Mouse (Mus musculus): Measurements from ENCODE around the gene Mrpl38. TPM values are rescaled to one million over a fixed set of nuclear protein-coding genes. Genes with fewer than 3 reads are reported as not detected.
"Not testable (repeated sequence)": the region's sequence is repeated elsewhere in the genome, so short reads cannot be mapped to it uniquely, and the experiment has no call there.

Mrpl38 gene
- polyA plus RNA-seq, 1 experiment from 2014 or later, result 48.8 TPM

GRCm38 (mm10) chr11:116127986-116128385 is 10.7 kb downstream of the Mrpl38 start:
- peaks cover 44% of the 10 kb centered on the region for H3K4me1 ChIP-seq (replicated peaks)
- no peak overlapping the region for H3K4me3 ChIP-seq (replicated peaks)
- 72% methylated on average over 9 of the region's 9 CpGs for WGBS (ENCODE audit: insufficient replicate concordance)
- no peak overlapping the region for H3K9ac ChIP-seq
- H3K9me3 ChIP-seq (replicated peaks), result no peaks in the 10 kb centered on the region
- ATAC-seq (ENCODE audit: insufficient read depth), result no peak
- H3K27ac ChIP-seq (replicated peaks), result no peak overlapping the region
- no peak overlapping the region for H3K4me2 ChIP-seq
- H3K27me3 ChIP-seq, result no peaks in the 10 kb centered on the region
- H3K36me3 ChIP-seq (replicated peaks), result peaks cover 29% of the 10 kb centered on the region

GRCm38 (mm10) chr11:116127156-116127980 is 11.3 kb downstream of the Mrpl38 start, which contains the start of gene Trim47:
Gene Trim47 (minus strand): TSS chr11:116127210.
- H3K27me3 ChIP-seq, result no peaks in the 10 kb centered on the region
- ATAC-seq (ENCODE audit: insufficient read depth), result no peak
- H3K27ac ChIP-seq (replicated peaks), result no peak within 1 kb of the TSS
- no peak within 1 kb of the TSS for H3K4me3 ChIP-seq (replicated peaks)
- peaks cover 28% of the 10 kb centered on the region for H3K36me3 ChIP-seq (replicated peaks)
- no peak within 1 kb of the TSS for H3K9ac ChIP-seq
- peaks cover 44% of the 10 kb centered on the region for H3K4me1 ChIP-seq (replicated peaks)
- WGBS (ENCODE audit: insufficient replicate concordance), result 55% methylated on average over 23 of the region's 23 CpGs
- peak within 1 kb of the TSS; percentile 37 for H3K4me2 ChIP-seq
- no peaks in the 10 kb centered on the region for H3K9me3 ChIP-seq (replicated peaks)

- ATAC-seq (ENCODE audit: insufficient read depth), result no peak
- Histone ChIP-seq H3K9me3 (replicated peaks) (no peaks in the 10 kb centered on the region), H3K9ac (no peak overlapping the region), H3K27ac (replicated peaks) (no peak overlapping the region), H3K4me2 (no peak overlapping the region), H3K27me3 (no peaks in the 10 kb centered on the region), H3K4me3 (replicated peaks) (no peak overlapping the region), H3K36me3 (replicated peaks) (peaks cover 25% of the 10 kb centered on the region), H3K4me1 (replicated peaks) (peaks cover 44% of the 10 kb centered on the region)
- WGBS (ENCODE audit: insufficient replicate concordance), result 80% methylated on average over 15 of the region's 15 CpGs
Measured at GRCm38 (mm10) chr11:116126261-116126660, 12.4 kb downstream of the Mrpl38 start.

- not testable (repeated sequence) for ATAC-seq (ENCODE audit: insufficient read depth); H3K9ac ChIP-seq; H3K27me3 ChIP-seq; H3K9me3 ChIP-seq (replicated peaks); H3K4me2 ChIP-seq; H3K4me3 ChIP-seq (replicated peaks)
- 78% methylated on average over 8 of the region's 8 CpGs for WGBS (ENCODE audit: insufficient replicate concordance)
- H3K36me3 ChIP-seq (replicated peaks), result peaks cover 25% of the 10 kb centered on the region
- H3K4me1 ChIP-seq (replicated peaks), result peaks cover 12% of the 10 kb centered on the region
- 0 out of 2 replicates have a peak overlapping the region, but pooled peaks have one; percentile 34 for H3K27ac ChIP-seq (replicated peaks)
Measured at GRCm38 (mm10) chr11:116121731-116122245, 16.9 kb downstream of the Mrpl38 start.

GRCm38 (mm10) chr11:116117819-116118218 is 20.8 kb downstream of the Mrpl38 start:
- no peak overlapping the region for H3K27ac ChIP-seq (replicated peaks)
- H3K27me3 ChIP-seq, result no peaks in the 10 kb centered on the region
- no peak overlapping the region for H3K4me2 ChIP-seq
- ATAC-seq (ENCODE audit: insufficient read depth), result no peak
- H3K4me3 ChIP-seq (replicated peaks), result no peak overlapping the region
- H3K9ac ChIP-seq, result no peak overlapping the region
- no peaks in the 10 kb centered on the region for H3K9me3 ChIP-seq (replicated peaks)
- H3K4me1 ChIP-seq (replicated peaks), result peaks cover 7% of the 10 kb centered on the region; the same call in 1 of the 2 replicates
- H3K36me3 ChIP-seq (replicated peaks), result 0 out of 2 replicates have a peak, but pooled peaks cover 8% of the 10 kb centered on the region

GRCm38 (mm10) chr11:116117241-116117640 is 21.4 kb downstream of the Mrpl38 start:
- no peak overlapping the region for H3K27ac ChIP-seq (replicated peaks)
- H3K4me3 ChIP-seq (replicated peaks), result no peak overlapping the region
- WGBS (ENCODE audit: insufficient replicate concordance), result 44% methylated on average over 12 of the region's 12 CpGs
- no peak for ATAC-seq (ENCODE audit: insufficient read depth)
- H3K4me2 ChIP-seq, result no peak overlapping the region
- H3K9me3 ChIP-seq (replicated peaks), result no peaks in the 10 kb centered on the region
- H3K9ac ChIP-seq, result no peak overlapping the region
- H3K36me3 ChIP-seq (replicated peaks), result 0 out of 2 replicates have a peak, but pooled peaks cover 4% of the 10 kb centered on the region
- peaks cover under 1% of the 10 kb centered on the region for H3K27me3 ChIP-seq
- peaks cover 7% of the 10 kb centered on the region; the same call in 1 of the 2 replicates for H3K4me1 ChIP-seq (replicated peaks)

- Histone ChIP-seq H3K36me3 (replicated peaks) (no peaks in the 10 kb centered on the region), H3K4me3 (replicated peaks) (no peak overlapping the region), H3K9ac (no peak overlapping the region), H3K4me1 (replicated peaks) (peaks cover 38% of the 10 kb centered on the region), H3K9me3 (replicated peaks) (no peaks in the 10 kb centered on the region), H3K27me3 (peaks cover 56% of the 10 kb centered on the region), H3K4me2 (no peak overlapping the region), H3K27ac (replicated peaks) (no peak overlapping the region)
- ATAC-seq (ENCODE audit: insufficient read depth), result no peak
- 83% methylated on average over 19 of the region's 19 CpGs for WGBS (ENCODE audit: insufficient replicate concordance)
Measured at GRCm38 (mm10) chr11:116111611-116112203, 27.0 kb downstream of the Mrpl38 start.

- no peaks in the 10 kb centered on the region for H3K9me3 ChIP-seq (replicated peaks)
- H3K27ac ChIP-seq (replicated peaks), result no peak overlapping the region
- no peak for ATAC-seq (ENCODE audit: insufficient read depth)
- no peak overlapping the region for H3K4me2 ChIP-seq
- H3K9ac ChIP-seq, result no peak overlapping the region
- H3K4me3 ChIP-seq (replicated peaks), result no peak overlapping the region
- H3K4me1 ChIP-seq (replicated peaks), result peaks cover 44% of the 10 kb centered on the region
- 69% methylated on average over 4 of the region's 4 CpGs for WGBS (ENCODE audit: insufficient replicate concordance)
- H3K27me3 ChIP-seq, result peaks cover 63% of the 10 kb centered on the region
- H3K36me3 ChIP-seq (replicated peaks), result no peaks in the 10 kb centered on the region
Measured at GRCm38 (mm10) chr11:116111067-116111466, 27.6 kb downstream of the Mrpl38 start.

GRCm38 (mm10) chr11:116110540-116110939 is 28.1 kb downstream of the Mrpl38 start:
- 0 out of 2 replicates have a peak overlapping the region, but pooled peaks have one; percentile 38 for H3K27ac ChIP-seq (replicated peaks)
- ATAC-seq (ENCODE audit: insufficient read depth), result 0 out of 2 replicates have a peak, but pooled peaks have one; percentile 6
- peaks cover 68% of the 10 kb centered on the region for H3K27me3 ChIP-seq

GRCm38 (mm10) chr11:116110131-116110530 is 28.5 kb downstream of the Mrpl38 start:
- Histone ChIP-seq H3K4me1 (replicated peaks) (peaks cover 48% of the 10 kb centered on the region), H3K4me2 (peak overlapping the region; percentile 72), H3K9me3 (replicated peaks) (no peaks in the 10 kb centered on the region), H3K9ac (peak overlapping the region; percentile 23; the same call in 1 of the 2 replicates), H3K27ac (replicated peaks) (0 out of 2 replicates have a peak overlapping the region, but pooled peaks have one; percentile 38), H3K27me3 (peaks cover 68% of the 10 kb centered on the region), H3K36me3 (replicated peaks) (no peaks in the 10 kb centered on the region), H3K4me3 (replicated peaks) (peak overlapping the region; percentile 56)
- WGBS (ENCODE audit: insufficient replicate concordance), result 2% methylated on average over 35 of the region's 35 CpGs
- peak; percentile 47 for ATAC-seq (ENCODE audit: insufficient read depth)

More at GRCm38 (mm10) chr11:116110540-116110939, 28.1 kb downstream of the Mrpl38 start:
- no peak overlapping the region for H3K9ac ChIP-seq
- H3K4me2 ChIP-seq, result peak overlapping the region; percentile 72
- peak overlapping the region; percentile 56 for H3K4me3 ChIP-seq (replicated peaks)
- H3K36me3 ChIP-seq (replicated peaks), result no peaks in the 10 kb centered on the region
- H3K9me3 ChIP-seq (replicated peaks), result no peaks in the 10 kb centered on the region
- H3K4me1 ChIP-seq (replicated peaks), result peaks cover 48% of the 10 kb centered on the region
- 21% methylated on average over 10 of the region's 10 CpGs for WGBS (ENCODE audit: insufficient replicate concordance)

Measured in liver, embryonic 15.5 days (tissue).